ENCODE assay signal across 12 mouse cellular contexts in the genomic region with DNA sequence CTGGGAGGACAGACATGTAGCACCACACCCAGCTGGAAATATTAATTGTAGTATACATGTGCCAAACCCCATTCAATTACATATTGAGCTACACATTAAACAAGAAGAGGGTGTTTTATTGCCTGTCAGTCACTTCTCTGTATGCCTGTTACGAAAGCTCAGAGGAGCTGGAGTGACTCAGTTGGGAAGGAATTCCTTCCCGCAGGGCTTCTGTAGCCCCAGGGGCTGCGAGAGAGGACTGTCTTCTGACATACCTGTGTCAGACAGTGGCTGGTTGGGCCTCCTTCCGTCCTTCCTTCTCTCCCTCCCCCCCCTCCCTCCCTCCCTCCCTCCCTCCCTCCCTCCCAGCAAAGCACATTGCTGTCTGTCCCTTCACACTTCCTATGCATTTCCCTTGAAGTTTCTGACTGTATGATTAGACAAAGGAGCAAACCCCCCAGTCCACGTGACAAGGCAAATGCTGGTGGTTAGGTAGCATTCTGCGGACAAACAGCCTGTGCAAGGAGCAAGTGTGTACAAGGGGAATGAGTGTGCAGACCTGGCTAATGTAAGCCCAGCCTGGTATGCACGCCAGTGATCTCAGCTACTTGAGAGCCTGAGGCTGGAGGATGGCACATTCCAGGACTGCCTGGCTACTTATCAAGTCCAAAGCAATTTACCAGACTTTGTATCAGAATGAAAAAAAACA. TPM values are rescaled to one million over a fixed set of nuclear protein-coding genes. Genes with fewer than 3 reads are reported as not detected.
A peak's percentile ranks its signal among the peaks of the same experiment; 100 is the strongest.
DNase-seq lines count a peak whose midpoint lies in the region; ATAC-seq and TF ChIP-seq lines count a peak whose summit lies in the region.
"Had no signal": no experiment of that assay in that cellular context is flagged by ENCODE, and none has a peak within 500 bp of the region (broad histone marks: within the 10 kb centered on the region; RNA-seq: fewer than 3 reads in every experiment).

No protein-coding gene starts in this region.

- no peak overlapping the region for H3K4me3 ChIP-seq in gastrocnemius, adult 2 months
- H3K4me3 ChIP-seq in embryonic facial prominence, embryonic 11.5 days (ENCODE audit: low read depth, low read length): no peak overlapping the region
- H3K4me3 ChIP-seq in limb, embryonic 13.5 days: no peak overlapping the region

- H3K27ac ChIP-seq in gastrocnemius, adult 2 months: peak overlapping the region; percentile 24; the same call in 1 of the 2 replicates
- H3K27ac ChIP-seq in embryonic facial prominence, embryonic 11.5 days (replicated peaks; ENCODE audit: low read depth, low read length): peak overlapping the region; percentile 28; the same call in 1 of the 2 replicates
- 0 out of 2 replicates have a peak overlapping the region, but pooled peaks have one; percentile 22 for H3K27ac ChIP-seq in limb, embryonic 13.5 days
- H3K27ac ChIP-seq: macrophage had no signal

- ATAC-seq in embryonic facial prominence, embryonic 11.5 days (replicated peaks; ENCODE audit: insufficient number of reproducible peaks, low FRiP score, low TSS enrichment, low read depth): no peak
- 0 out of 2 replicates have a peak, but pooled peaks have one; percentile 21 for ATAC-seq in limb, embryonic 13.5 days (ENCODE audit: low FRiP score, low read depth)
- ATAC-seq: CD4-positive, CD25-positive, alpha-beta regulatory T cell, adult 4 months had no signal

- DNase-seq in gastrocnemius, adult 2 months: peak; percentile 2
- no peak for DNase-seq in gastrocnemius, postnatal 25 days
- peak; percentile 74 for DNase-seq in 3134 (ENCODE audit: extremely low read depth, insufficient read length, low spot score)
- peak; percentile 41 for DNase-seq in embryonic facial prominence, embryonic 11.5 days (ENCODE audit: low spot score)
- DNase-seq in MN1 (ENCODE audit: low spot score): no peak
- no peak for DNase-seq in kidney, adult 11 months
- no peak for DNase-seq in kidney, postnatal 25 days
- DNase-seq: thymus, postnatal 25 days had no signal

- 0 out of 2 replicates have a peak, but pooled peaks cover 2% of the 10 kb centered on the region for H3K4me1 ChIP-seq in embryonic facial prominence, embryonic 11.5 days (ENCODE audit: control insufficient read depth, insufficient read depth, low read length)
- H3K4me1 ChIP-seq in limb, embryonic 13.5 days: peaks cover 36% of the 10 kb centered on the region

- 39% methylated on average over 7 of the region's 7 CpGs for WGBS in embryonic facial prominence, embryonic 11.5 days
- 47% methylated on average over 7 of the region's 7 CpGs for WGBS in limb, embryonic 13.5 days

- TF ChIP-seq CTCF in gastrocnemius, adult 2 months (IDR thresholded peaks at IDR 0.05): no peak

- no peaks in the 10 kb centered on the region for H3K27me3 ChIP-seq in embryonic facial prominence, embryonic 11.5 days (ENCODE audit: control insufficient read depth, insufficient read depth, low read length)
- no peaks in the 10 kb centered on the region for H3K27me3 ChIP-seq in limb, embryonic 13.5 days

- intact Hi-C loops in gastrocnemius, adult 2 months (cut with DNase I): no loop called here

- no peak overlapping the region for H3K4me2 ChIP-seq in embryonic facial prominence, embryonic 11.5 days (ENCODE audit: low read depth, low read length)
- no peak overlapping the region for H3K4me2 ChIP-seq in limb, embryonic 13.5 days (replicated peaks)

- H3K9me3 ChIP-seq in embryonic facial prominence, embryonic 11.5 days (replicated peaks; ENCODE audit: control insufficient read depth, low read length): no peaks in the 10 kb centered on the region
- H3K9me3 ChIP-seq in limb, embryonic 13.5 days: no peaks in the 10 kb centered on the region

- H3K9ac ChIP-seq in embryonic facial prominence, embryonic 11.5 days (replicated peaks; ENCODE audit: low read length): no peak overlapping the region
- H3K9ac ChIP-seq in limb, embryonic 13.5 days: no peak overlapping the region

- H3K36me3 ChIP-seq in embryonic facial prominence, embryonic 11.5 days (replicated peaks; ENCODE audit: control insufficient read depth, insufficient read depth, low read depth, low read length): no peaks in the 10 kb centered on the region
- H3K36me3 ChIP-seq in limb, embryonic 13.5 days: peaks cover 10% of the 10 kb centered on the region; the same call in 1 of the 2 replicates

RNA-seq across cellular contexts. Expression of a gene that starts 9.6 kb away (rescaled TPM):
- 1 to 10 TPM; 4.3 to 7.4 TPM for total RNA-seq in gastrocnemius, adult 2 months (2021)
- 1 to 10 TPM; 4.6 to 5.9 TPM for total RNA-seq in gastrocnemius, postnatal 25 days (2021)
- polyA plus RNA-seq in embryonic facial prominence, embryonic 11.5 days (2014; fragmentation: Nextera tagmentation; extraction: Ambion mirVana): 8.8 and 9.5 TPM in 2 replicates
- 20.4 and 21.2 TPM in 2 replicates for polyA plus RNA-seq in limb, embryonic 13.5 days (2015; fragmentation: Nextera tagmentation; extraction: Ambion mirVana)

RNA-seq across cellular contexts. Expression of a gene that starts 49.9 kb away (rescaled TPM):
- total RNA-seq in gastrocnemius, adult 2 months (2021): not detected
- not detected for total RNA-seq in gastrocnemius, postnatal 25 days (2021)
- polyA plus RNA-seq in embryonic facial prominence, embryonic 11.5 days (2014; fragmentation: Nextera tagmentation; extraction: Ambion mirVana): 0.36 and 0.63 TPM in 2 replicates
- not detected in 2 replicates for polyA plus RNA-seq in limb, embryonic 13.5 days (2015; fragmentation: Nextera tagmentation; extraction: Ambion mirVana)
- polyA plus RNA-seq: kidney, postnatal 0 days; macrophage had no signal

Comparison
In these comparisons a context has a peak if more than half of its experiments do, and no peak if none do; other contexts are left out.
1. DNase-seq: peak in gastrocnemius, adult 2 months (single experiment), 3134 (single experiment) and embryonic facial prominence, embryonic 11.5 days (single experiment); none in gastrocnemius, postnatal 25 days (single experiment), MN1 (single experiment), kidney, adult 11 months (single experiment) and kidney, postnatal 25 days (0 of 2).
2. Peak in every context shown above with its lines, with median percentiles within 50 percentile points of each other: H3K27ac ChIP-seq.